Mouse (Mus musculus): ENCODE measurements around the gene Mpig6b. TPM values are rescaled to one million over a fixed set of nuclear protein-coding genes. Genes with fewer than 3 reads are reported as not detected.

Mpig6b gene
- total RNA-seq, 2 experiments from 2014 or later: 0.20 TPM; not detected in 1

- DNase-seq: peak; percentile 92
Observed at GRCm38 (mm10) chr17:35058911-35059892, 6.8 kb downstream of the Mpig6b start, which contains the start of gene Ddah2. Gene Ddah2, plus strand, starts transcription at chr17:35059035.

- no peak for DNase-seq
Observed at GRCm38 (mm10) chr17:35058316-35058715, 7.7 kb downstream of the Mpig6b start.

- DNase-seq: no peak
Observed at GRCm38 (mm10) chr17:35057090-35057489, 8.9 kb downstream of the Mpig6b start.

GRCm38 (mm10) chr17:35055691-35056495 is 10.1 kb downstream of the Mpig6b start:
- no peak for DNase-seq

DNA sequence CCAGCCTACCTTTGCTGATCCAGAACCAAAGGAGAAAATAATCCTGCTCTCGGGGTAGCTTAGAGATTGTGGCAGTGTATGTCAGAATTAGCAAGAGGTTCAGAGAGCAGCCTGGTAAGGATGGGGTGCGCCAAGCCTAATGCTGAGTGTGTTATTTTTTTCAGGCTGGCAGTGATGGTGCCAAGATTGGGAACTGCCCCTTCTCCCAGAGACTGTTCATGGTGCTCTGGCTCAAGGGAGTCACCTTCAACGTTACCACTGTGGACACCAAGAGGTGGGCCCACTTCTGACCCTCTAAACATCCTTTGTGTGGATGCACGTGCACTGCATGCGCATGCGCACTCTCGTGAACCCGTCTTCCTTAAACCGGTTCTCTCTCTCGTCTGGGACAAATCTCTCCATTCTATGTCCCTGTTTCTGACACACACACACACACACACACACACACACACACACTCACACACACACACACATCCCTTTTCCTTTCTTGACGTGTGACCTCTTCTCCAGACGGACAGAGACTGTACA is 13.6 kb downstream of the Mpig6b start:
- DNase-seq: no peak

DNA sequence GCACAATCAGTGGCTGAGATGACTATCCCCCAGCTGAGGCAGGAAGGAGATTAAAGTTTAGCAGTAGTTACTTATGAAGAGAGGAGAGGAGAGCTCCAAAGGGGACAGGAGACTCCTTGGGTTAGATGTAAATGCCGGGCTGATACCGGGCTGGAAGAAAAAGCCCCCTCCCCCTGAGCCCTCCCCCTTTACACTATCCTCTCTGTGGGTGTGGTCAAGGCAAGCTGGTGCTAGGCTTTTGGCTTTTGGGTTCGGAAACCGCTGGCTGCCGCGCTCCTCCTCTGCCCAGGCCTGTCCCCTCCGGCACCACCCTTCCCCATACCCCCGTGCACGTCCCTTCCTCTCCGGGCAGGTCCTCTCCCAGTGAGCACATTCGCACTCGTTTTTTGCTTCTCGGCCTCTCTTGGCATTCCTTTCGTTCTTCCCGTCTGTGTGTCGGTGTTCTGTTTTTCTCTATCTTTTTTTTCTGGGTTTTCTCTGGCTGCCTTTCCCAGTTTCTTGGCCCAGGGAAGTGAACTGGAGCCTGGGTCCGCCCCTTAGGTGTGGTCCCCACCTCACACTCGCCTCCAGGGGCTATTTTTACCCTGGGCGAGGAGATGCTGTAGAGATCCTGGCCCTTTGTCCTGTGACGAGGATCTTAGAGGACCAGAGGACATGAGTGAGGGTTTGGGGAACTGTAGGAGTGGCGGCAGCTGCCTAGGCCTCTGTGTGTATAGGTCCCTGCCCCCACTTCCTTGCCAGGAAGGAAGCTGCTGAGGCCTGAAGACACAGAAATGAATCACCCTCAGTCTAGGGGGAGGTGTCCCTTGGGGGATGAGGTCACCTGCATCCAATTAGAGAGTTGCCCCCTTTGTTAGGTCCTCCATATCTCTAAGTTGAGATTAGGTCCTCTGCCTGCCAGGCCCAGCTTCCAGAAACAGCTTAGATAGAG is 14.6 kb downstream of the Mpig6b start:
- peak; percentile 42 for DNase-seq

- DNase-seq: peak; percentile 75
Observed at GRCm38 (mm10) chr17:35050126-35050750, 15.7 kb downstream of the Mpig6b start.

GRCm38 (mm10) chr17:35049561-35050016 is 16.4 kb downstream of the Mpig6b start, which contains the start of gene Clic1:
Gene Clic1, plus strand, starts transcription at chr17:35049966.
- DNase-seq: peak; percentile 53

GRCm38 (mm10) chr17:35048932-35049440 is 17.0 kb downstream of the Mpig6b start:
- DNase-seq: no peak

DNA sequence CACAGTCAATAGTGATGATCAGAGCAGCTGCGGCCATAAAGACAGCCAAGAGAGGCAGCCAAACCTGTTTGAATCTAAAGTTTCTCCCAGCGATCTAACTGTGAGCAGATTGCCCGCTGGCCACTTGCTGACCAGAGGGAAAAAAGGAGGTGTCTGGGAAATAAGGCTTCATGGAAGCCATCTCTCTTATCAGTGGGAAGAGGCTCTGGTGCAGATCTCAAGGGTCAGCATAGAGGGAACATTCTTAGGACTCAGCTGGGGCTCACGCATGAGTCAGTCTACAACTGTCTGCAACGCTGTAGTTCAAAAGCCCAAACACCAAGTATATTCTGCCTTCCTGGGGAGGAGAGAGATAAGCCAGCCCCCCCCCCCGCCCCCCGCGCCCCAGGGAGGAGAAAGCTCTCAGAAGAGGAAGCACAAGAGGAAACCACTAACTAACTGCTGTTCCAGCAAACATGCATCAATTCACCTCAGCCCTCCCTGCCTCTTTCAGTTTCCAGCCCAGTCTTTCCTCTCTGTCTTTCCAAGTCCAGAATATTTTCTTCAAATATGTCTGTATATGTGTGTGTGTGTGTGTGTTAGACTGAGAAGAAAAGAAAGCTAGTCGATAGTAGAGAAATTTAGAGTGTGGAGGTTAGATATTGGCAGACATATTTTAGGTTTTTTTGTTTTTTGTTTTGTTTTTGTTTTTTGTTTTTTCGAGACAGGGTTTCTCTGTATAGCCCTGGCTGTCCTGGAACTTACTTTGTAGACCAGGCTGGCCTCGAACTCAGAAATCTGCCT is 17.6 kb downstream of the Mpig6b start:
- DNase-seq: no peak

DNA sequence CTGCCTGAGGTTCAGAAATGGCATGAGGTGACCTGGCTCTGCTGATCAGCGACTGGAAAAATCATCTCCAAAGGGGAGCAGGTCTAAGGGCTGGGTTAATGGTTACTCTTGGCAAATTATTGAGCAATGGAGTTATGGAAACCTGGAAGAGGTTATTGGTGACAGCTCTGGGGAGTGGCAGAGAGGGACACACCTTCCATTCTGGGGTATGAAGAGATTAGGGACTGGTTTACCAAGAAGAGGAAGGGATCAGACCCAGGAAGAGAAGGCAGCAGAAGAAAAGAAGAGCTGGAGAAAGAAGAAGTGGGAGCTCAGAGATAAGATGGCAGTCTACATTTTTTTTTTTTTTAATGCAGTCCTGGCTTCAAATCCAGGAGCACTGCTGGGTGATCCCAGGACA is 18.3 kb downstream of the Mpig6b start:
- DNase-seq: no peak

GRCm38 (mm10) chr17:35046681-35047455 is 19.1 kb downstream of the Mpig6b start, which contains the start of gene Msh5:
Gene Msh5, minus strand, starts transcription at chr17:35046745.
- DNase-seq: peak; percentile 96

- peak; percentile 51 for DNase-seq
Observed at GRCm38 (mm10) chr17:35045807-35046680, 19.9 kb downstream of the Mpig6b start.

DNA sequence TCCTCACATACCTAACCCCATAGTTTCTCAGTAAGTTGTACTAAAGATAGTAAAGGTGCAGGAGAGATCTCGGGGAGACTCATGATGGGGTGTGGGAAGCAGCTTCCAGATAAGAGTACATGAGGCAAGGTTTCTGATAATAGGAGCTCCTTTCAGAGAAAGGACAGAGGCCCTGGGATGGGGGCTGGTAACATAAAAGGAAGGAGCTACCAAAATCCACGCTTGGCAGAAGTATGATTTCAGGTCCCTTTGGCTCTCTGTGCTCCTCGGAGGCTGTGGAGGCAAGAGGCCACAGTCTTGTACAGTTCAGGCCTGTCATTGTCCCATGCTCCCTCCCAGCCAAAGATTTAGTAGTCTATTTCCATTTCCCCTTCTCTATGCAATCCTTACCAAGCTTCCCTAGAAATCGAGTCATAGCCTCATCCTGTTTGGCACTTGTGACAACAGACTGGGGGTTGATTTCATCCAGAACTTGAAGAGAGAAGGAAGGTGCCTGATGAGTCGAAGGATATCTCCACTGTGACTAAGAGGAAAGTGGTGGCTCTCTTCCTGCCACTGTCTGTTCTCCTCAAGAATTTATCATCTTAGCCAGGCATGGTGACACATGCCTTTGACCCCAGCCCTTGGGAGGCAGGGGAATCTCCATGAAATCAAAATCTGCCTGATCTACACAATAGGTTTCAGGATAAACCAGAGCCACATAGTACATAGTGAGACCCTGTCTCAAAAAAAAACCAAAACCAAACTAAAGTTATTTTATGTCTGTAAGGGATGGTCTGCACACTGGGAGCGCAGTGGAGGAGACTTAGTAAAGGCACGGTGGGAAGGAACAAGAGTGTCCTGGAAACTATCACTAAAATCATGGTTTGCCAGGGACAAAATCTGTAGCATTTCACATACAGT is 20.8 kb downstream of the Mpig6b start:
- no peak for DNase-seq

GRCm38 (mm10) chr17:35043794-35044193 is 22.2 kb downstream of the Mpig6b start:
- DNase-seq: no peak

- DNase-seq: no peak
Observed at GRCm38 (mm10) chr17:35039121-35039873, 26.7 kb downstream of the Mpig6b start.
